Mouse (Mus musculus): ENCODE data around the gene Pdf. TPM values are rescaled to one million over a fixed set of nuclear protein-coding genes. Genes with fewer than 3 reads are reported as not detected.

Pdf gene
- polyA plus RNA-seq (2012; rRNA removed) = 34.6 and 38.7 TPM in 2 replicates
- 35.7 and 39.2 TPM in 2 replicates for polyA plus RNA-seq (2014; fragmentation: Nextera tagmentation; extraction: Ambion mirVana)

DNA sequence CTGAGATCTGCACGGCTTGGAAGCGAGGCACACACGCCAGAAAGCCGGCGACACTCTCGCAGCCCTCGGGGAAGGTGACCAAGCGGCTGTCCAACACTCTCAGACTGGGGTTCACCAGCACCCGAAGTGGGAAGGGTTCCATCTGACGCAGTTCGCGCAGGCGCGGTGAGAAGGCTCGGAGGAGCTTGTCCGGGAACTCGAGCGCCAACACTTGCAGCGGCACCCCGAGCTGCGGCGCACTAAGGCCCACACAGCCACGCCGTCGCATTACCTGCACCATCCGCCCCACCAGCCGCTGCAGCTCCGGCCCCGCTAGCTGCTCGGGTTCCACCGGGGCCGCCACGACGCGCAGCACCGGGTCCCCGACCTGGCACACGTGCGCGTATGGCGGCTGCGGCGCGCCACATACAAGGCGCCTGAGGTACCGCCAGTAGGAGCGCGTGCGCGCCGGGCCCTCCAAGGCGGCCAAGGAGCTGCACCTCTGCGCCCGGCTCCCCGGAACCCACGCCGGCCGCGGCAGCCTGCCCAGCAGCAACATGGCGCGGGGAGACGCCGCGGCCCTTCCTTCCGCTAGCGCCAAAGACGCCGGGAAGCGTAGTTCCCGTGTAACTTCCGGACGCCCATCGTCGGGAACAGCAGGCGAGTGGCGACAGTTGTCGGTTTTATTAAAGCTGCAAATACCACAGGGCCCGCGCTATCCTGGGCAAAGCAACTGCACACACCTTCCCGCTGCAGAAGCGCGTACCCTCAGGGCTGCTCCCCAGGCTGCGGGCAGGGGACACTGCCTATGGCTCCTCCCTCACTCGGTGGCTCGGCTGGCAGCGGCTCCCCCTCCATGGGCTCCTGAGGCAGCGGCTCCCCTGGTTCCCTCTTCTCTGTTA lies at the start of gene Pdf:
TSS of gene Pdf (minus strand) at position 554 of the 881 bp plus-strand sequence.
- Histone ChIP-seq H3K36me3 (ENCODE audit: control insufficient read depth, insufficient read depth, low read length) (peaks cover 80% of the 10 kb centered on the region), H3K27ac (replicated peaks; ENCODE audit: low read depth, low read length) (peak within 1 kb of the TSS; percentile 91), H3K4me2 (replicated peaks; ENCODE audit: low read depth, low read length, severe bottlenecking) (peak within 1 kb of the TSS; percentile 87), H3K9me3 (ENCODE audit: control insufficient read depth, low read length) (no peaks in the 10 kb centered on the region; the same call in 1 of the 2 replicates), H3K4me3 (replicated peaks; ENCODE audit: low read length) (peak within 1 kb of the TSS; percentile 90), H3K4me1 (ENCODE audit: control insufficient read depth, insufficient read depth, low read length) (peaks cover 10% of the 10 kb centered on the region; the same call in 1 of the 2 replicates), H3K27me3 (ENCODE audit: control insufficient read depth, insufficient read depth, low read length) (no peaks in the 10 kb centered on the region), H3K9ac (ENCODE audit: low read depth, low read length, severe bottlenecking) (peak within 1 kb of the TSS; percentile 88)
- peak; percentile 23; the same call in 1 of the 2 replicates for TF ChIP-seq POLR2A (IDR thresholded peaks at IDR 0.05; ENCODE audit: borderline replicate concordance, extremely low read depth, insufficient read depth, insufficient read length)
- DNase-seq (ENCODE audit: low spot score) (peak; percentile 76), ATAC-seq (ENCODE audit: low FRiP score, low read depth) (peak; percentile 82)
- WGBS = 1% methylated on average over 79 of the region's 87 CpGs

DNA sequence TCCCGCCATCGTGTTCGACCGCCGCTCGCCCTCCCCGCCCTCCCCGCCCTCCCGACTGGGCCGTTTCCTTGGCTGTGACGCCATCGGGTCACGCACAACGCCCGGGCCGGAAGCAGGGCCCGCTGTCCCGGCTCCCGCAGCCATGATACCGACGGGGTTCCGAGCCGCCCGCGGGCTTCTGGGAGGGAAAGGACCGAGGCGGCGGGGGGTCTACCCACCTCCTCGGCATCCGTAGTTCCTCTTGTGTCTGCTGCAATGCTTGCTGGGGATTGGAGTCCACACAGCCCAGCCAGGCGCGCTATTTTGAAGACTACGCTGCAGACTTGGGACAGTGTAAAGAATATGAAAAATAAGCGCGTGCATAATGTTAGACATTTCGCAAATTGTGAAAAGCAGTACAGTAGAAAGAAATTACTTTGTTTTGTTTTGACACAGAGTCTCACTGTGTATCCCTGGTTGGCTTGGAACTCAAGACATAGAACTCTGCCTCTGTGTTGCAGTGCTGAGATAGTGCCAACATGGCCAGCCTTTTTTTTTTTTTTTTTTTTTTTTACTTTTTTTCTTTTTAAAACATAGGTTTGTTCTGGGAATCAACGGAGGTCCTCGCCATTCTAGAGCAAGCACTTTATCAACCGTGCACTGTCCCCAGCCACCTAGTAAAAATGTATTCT lies 48.1 kb upstream of the Pdf start, which contains the start of gene Terf2:
TSS of gene Terf2 (minus strand) at position 182 of the 671 bp plus-strand sequence.
- ATAC-seq (ENCODE audit: low FRiP score, low read depth) = peak; percentile 96
- H3K36me3 ChIP-seq (ENCODE audit: control insufficient read depth, insufficient read depth, low read length) = peaks cover 26% of the 10 kb centered on the region
- peak within 1 kb of the TSS; percentile 89 for H3K9ac ChIP-seq (ENCODE audit: low read depth, low read length, severe bottlenecking)
- H3K4me2 ChIP-seq (replicated peaks; ENCODE audit: low read depth, low read length, severe bottlenecking) = peak within 1 kb of the TSS; percentile 68
- H3K4me3 ChIP-seq (replicated peaks; ENCODE audit: low read length) = peak within 1 kb of the TSS; percentile 92
- DNase-seq (ENCODE audit: low spot score) = peak; percentile 98
- TF ChIP-seq POLR2A (IDR thresholded peaks at IDR 0.05; ENCODE audit: borderline replicate concordance, extremely low read depth, insufficient read depth, insufficient read length) = 0 out of 2 replicates have a peak, but pooled peaks have one; percentile 68
- H3K4me1 ChIP-seq (ENCODE audit: control insufficient read depth, insufficient read depth, low read length) = peaks cover 5% of the 10 kb centered on the region; the same call in 1 of the 2 replicates
- no peaks in the 10 kb centered on the region for H3K9me3 ChIP-seq (ENCODE audit: control insufficient read depth, low read length)
- WGBS = 5% methylated on average over 36 of the region's 39 CpGs
- H3K27me3 ChIP-seq (ENCODE audit: control insufficient read depth, insufficient read depth, low read length) = no peaks in the 10 kb centered on the region
- H3K27ac ChIP-seq (replicated peaks; ENCODE audit: low read depth, low read length) = peak within 1 kb of the TSS; percentile 90

DNA sequence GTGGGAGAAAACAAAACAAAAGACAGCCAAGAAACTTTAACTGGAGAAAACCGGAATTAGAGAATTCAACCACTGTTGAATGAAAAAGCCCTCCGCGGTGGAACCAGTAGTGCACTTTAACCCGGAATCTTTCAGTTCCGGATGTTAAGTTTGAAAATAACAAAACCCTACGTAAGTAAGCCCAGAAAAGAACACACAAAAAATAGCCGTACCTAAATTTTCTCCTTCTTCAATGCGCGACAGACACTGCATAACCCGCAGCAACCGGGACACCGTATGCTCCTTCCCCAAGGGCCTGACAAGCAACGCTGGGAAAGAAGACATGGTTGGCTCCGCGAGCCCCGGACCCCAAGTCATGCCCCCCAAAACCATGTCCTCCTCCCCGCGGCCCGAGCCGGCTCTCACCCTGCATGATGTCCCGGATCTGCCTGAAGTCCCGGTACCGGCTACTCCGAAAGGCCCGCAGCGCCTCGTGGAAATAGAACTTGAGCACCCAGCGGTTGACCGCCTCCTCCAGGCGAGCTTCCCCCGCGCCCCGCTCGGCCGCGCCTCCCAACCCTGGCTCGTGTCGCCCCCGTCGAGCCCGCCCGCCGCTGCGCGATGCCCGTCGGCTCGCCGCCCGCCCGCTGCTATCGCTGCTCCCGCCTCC lies 47.4 kb upstream of the Pdf start:
- H3K9me3 ChIP-seq (ENCODE audit: control insufficient read depth, low read length) = no peaks in the 10 kb centered on the region
- peak overlapping the region; percentile 68 for H3K4me2 ChIP-seq (replicated peaks; ENCODE audit: low read depth, low read length, severe bottlenecking)
- H3K27ac ChIP-seq (replicated peaks; ENCODE audit: low read depth, low read length) = peak overlapping the region; percentile 90
- H3K4me1 ChIP-seq (ENCODE audit: control insufficient read depth, insufficient read depth, low read length) = peaks cover 5% of the 10 kb centered on the region; the same call in 1 of the 2 replicates
- no peaks in the 10 kb centered on the region for H3K27me3 ChIP-seq (ENCODE audit: control insufficient read depth, insufficient read depth, low read length)
- WGBS = under 1% methylated on average over 40 of the region's 53 CpGs
- peak overlapping the region; percentile 89 for H3K9ac ChIP-seq (ENCODE audit: low read depth, low read length, severe bottlenecking)
- peak overlapping the region; percentile 92 for H3K4me3 ChIP-seq (replicated peaks; ENCODE audit: low read length)
- TF ChIP-seq POLR2A (IDR thresholded peaks at IDR 0.05; ENCODE audit: borderline replicate concordance, extremely low read depth, insufficient read depth, insufficient read length) = no peak
- DNase-seq (ENCODE audit: low spot score) = peak; percentile 58
- H3K36me3 ChIP-seq (ENCODE audit: control insufficient read depth, insufficient read depth, low read length) = peaks cover 32% of the 10 kb centered on the region
- ATAC-seq (ENCODE audit: low FRiP score, low read depth) = peak; percentile 71

DNA sequence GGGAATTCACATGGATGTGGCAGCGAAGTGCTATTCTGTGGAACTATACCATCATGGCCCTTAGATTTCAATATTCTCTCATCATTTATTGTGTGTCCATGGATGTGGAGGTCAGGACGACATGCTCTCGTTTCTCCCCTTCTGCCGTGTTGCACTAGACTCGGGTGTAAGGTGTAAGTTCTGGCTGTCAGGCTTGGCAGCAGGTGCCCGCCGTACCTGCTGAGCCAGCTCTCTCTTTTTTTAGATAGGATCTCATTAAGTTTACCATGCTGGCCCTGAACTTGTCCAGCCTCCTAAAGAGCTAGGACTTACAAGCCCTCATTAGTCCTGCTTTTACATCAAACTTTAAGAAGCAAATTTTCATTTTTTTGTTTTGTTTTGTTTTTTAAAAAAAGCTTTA lies 42.1 kb upstream of the Pdf start:
- H3K36me3 ChIP-seq (ENCODE audit: control insufficient read depth, insufficient read depth, low read length) = peaks cover 77% of the 10 kb centered on the region
- TF ChIP-seq POLR2A (IDR thresholded peaks at IDR 0.05; ENCODE audit: borderline replicate concordance, extremely low read depth, insufficient read depth, insufficient read length) = no peak
- ATAC-seq (ENCODE audit: low FRiP score, low read depth) (no peak), DNase-seq (ENCODE audit: low spot score) (no peak)
- H3K9me3 ChIP-seq (ENCODE audit: control insufficient read depth, low read length) = no peaks in the 10 kb centered on the region
- H3K27me3 ChIP-seq (ENCODE audit: control insufficient read depth, insufficient read depth, low read length) = no peaks in the 10 kb centered on the region
- 96% methylated on average over 7 of the region's 7 CpGs for WGBS
- no peak overlapping the region for H3K4me3 ChIP-seq (replicated peaks; ENCODE audit: low read length)
- H3K4me2 ChIP-seq (replicated peaks; ENCODE audit: low read depth, low read length, severe bottlenecking) = no peak overlapping the region
- H3K27ac ChIP-seq (replicated peaks; ENCODE audit: low read depth, low read length) = no peak overlapping the region
- peaks cover 5% of the 10 kb centered on the region; the same call in 1 of the 2 replicates for H3K4me1 ChIP-seq (ENCODE audit: control insufficient read depth, insufficient read depth, low read length)
- H3K9ac ChIP-seq (ENCODE audit: low read depth, low read length, severe bottlenecking) = no peak overlapping the region
